In genomic region chr12:33083362-33083761, GRCm38 (mm10) we compare ENCODE assay signal across 9 mouse cellular contexts. TPM values are rescaled to one million over a fixed set of nuclear protein-coding genes. Genes with fewer than 3 reads are reported as not detected.
DNase-seq lines count a peak whose midpoint lies in the region; ATAC-seq lines count a peak whose summit lies in the region.
"Had no signal": no experiment of that assay in that cellular context is flagged by ENCODE, and none has a peak within 500 bp of the region (broad histone marks: within the 10 kb centered on the region; RNA-seq: fewer than 3 reads in every experiment).

No protein-coding gene starts in this region.

- WGBS in hindbrain, embryonic 10.5 days: 83% methylated on average over 5 of the region's 5 CpGs
- WGBS in hindbrain, embryonic 11.5 days: 78% methylated on average over 5 of the region's 5 CpGs

- no peak for ATAC-seq in hindbrain, embryonic 11.5 days (ENCODE audit: low FRiP score)
- peak; percentile 44 to 78; a peak in 3 of 4 replicates for ATAC-seq in hematopoietic stem cell, adult 5-6 weeks (replicated peaks in 1 of 2; ENCODE audit: insufficient read depth in 1 of 2, low FRiP score in 2 of 2, low TSS enrichment in 1 of 2, low read depth in 1 of 2, poor library complexity in 2 of 2, severe bottlenecking in 2 of 2)

- H3K9ac ChIP-seq in hindbrain, embryonic 11.5 days (ENCODE audit: low read depth, low read length): no peak overlapping the region

- no peaks in the 10 kb centered on the region for H3K9me3 ChIP-seq in hindbrain, embryonic 10.5 days
- no peaks in the 10 kb centered on the region for H3K9me3 ChIP-seq in hindbrain, embryonic 11.5 days (ENCODE audit: control insufficient read depth, low read length)

- H3K27ac ChIP-seq in hindbrain, embryonic 10.5 days: 0 out of 2 replicates have a peak overlapping the region, but pooled peaks have one; percentile 12
- H3K27ac ChIP-seq in hindbrain, embryonic 11.5 days (ENCODE audit: low read depth, low read length): no peak overlapping the region

- no peak overlapping the region for H3K4me3 ChIP-seq in hindbrain, embryonic 10.5 days
- no peak overlapping the region for H3K4me3 ChIP-seq in hindbrain, embryonic 11.5 days (ENCODE audit: low read depth, low read length)

- H3K27me3 ChIP-seq in hindbrain, embryonic 10.5 days (ENCODE audit: insufficient read depth, poor library complexity, severe bottlenecking): no peaks in the 10 kb centered on the region
- H3K27me3 ChIP-seq in hindbrain, embryonic 11.5 days (ENCODE audit: control insufficient read depth, insufficient read depth, low read length): no peaks in the 10 kb centered on the region

- H3K4me2 ChIP-seq in hindbrain, embryonic 11.5 days (replicated peaks; ENCODE audit: low read depth, low read length): no peak overlapping the region

- DNase-seq in hindbrain, embryonic 10.5 days (ENCODE audit: low spot score): no peak
- DNase-seq in hindbrain, embryonic 11.5 days (ENCODE audit: low spot score): no peak
- DNase-seq in adrenal gland, postnatal 14 days: peak; percentile 74
- DNase-seq in lung, postnatal 4 days: peak; percentile 64 to 69
- DNase-seq in spleen, postnatal 4 days (ENCODE audit: low spot score in 2 of 2): no peak
- no peak for DNase-seq in layer of hippocampus, postnatal 25 days (ENCODE audit: extremely low spot score in 1 of 2, low spot score in 1 of 2)
- DNase-seq in cerebellum, postnatal 25 days: no peak

- H3K4me1 ChIP-seq in hindbrain, embryonic 10.5 days (replicated peaks): peaks cover 21% of the 10 kb centered on the region
- H3K4me1 ChIP-seq in hindbrain, embryonic 11.5 days (replicated peaks; ENCODE audit: control insufficient read depth, insufficient read depth, low read length): peaks cover 4% of the 10 kb centered on the region; the same call in 1 of the 2 replicates

- H3K36me3 ChIP-seq in hindbrain, embryonic 10.5 days: no peaks in the 10 kb centered on the region
- no peaks in the 10 kb centered on the region for H3K36me3 ChIP-seq in hindbrain, embryonic 11.5 days (ENCODE audit: control insufficient read depth, insufficient read depth, low read length)

RNA-seq across cellular contexts. Expression of gene Cdhr3, which starts 9.3 kb away (rescaled TPM):
- polyA plus RNA-seq in hindbrain, embryonic 10.5 days (2016; fragmentation: Nextera tagmentation; extraction: Ambion mirVana): 0.05 and 0.27 TPM in 2 replicates
- polyA plus RNA-seq in hindbrain, embryonic 11.5 days (2014; fragmentation: Nextera tagmentation; extraction: Ambion mirVana): 0.15 and 0.32 TPM in 2 replicates
- not detected in 2 replicates for total RNA-seq in adrenal gland, postnatal 14 days (2021)
- total RNA-seq in hematopoietic stem cell, adult 5-6 weeks (2017): not detected in 2 replicates
- total RNA-seq in layer of hippocampus, postnatal 25 days (2021): 1 to 10 TPM in 1 of 2 experiments, under 1 TPM in 1; 0.66 to 2.3 TPM
- total RNA-seq: ES-E14 had no signal

Comparison
In these comparisons a context has a peak if more than half of its experiments do, and no peak if none do; other contexts are left out.
1. DNase-seq: peak in adrenal gland, postnatal 14 days (single experiment) and lung, postnatal 4 days (2 of 2); none in hindbrain, embryonic 10.5 days (single experiment), hindbrain, embryonic 11.5 days (single experiment), spleen, postnatal 4 days (0 of 2), layer of hippocampus, postnatal 25 days (0 of 2) and cerebellum, postnatal 25 days (0 of 2).